Mouse (Mus musculus) hindbrain, postnatal 0 days (tissue): ENCODE measurements around the gene Wdr35. TPM values are rescaled to one million over a fixed set of nuclear protein-coding genes. Genes with fewer than 3 reads are reported as not detected.

Source experiments
- ATAC-seq: fragments of 200-750 bp; cut with Nextera tagmentation; 2 replicates; pipeline ENCODE4 v1.8.0; 2017; ENCODE audit warnings: mild to moderate bottlenecking, moderate TSS enrichment, moderate library complexity
- DNase-seq: peaks from one replicate; pipeline ENCODE4 v3.0.0-alpha.2; 2015; ENCODE audit warnings: low spot score
- H3K27ac ChIP-seq: fragments of 300-500 bp; sonication (generic); 2 replicates; pipeline ENCODE4 v1.5.1; 2014; ENCODE audit warnings: mild to moderate bottlenecking
- H3K27me3 ChIP-seq: fragments of 300-500 bp; sonication (generic); 2 replicates; pipeline ENCODE4 v1.6.1; 2014; ENCODE audit warnings: low read length, mixed read lengths; ENCODE audit not compliant: insufficient read depth
- H3K36me3 ChIP-seq: fragments of 300-500 bp; sonication (generic); 2 replicates; pipeline ENCODE4 v1.6.1; 2014; ENCODE audit warnings: low read length, mixed read lengths; ENCODE audit not compliant: insufficient read depth
- H3K4me1 ChIP-seq: fragments of 300-500 bp; sonication (generic); 2 replicates; pipeline ENCODE4 v1.6.1; 2014; ENCODE audit warnings: antibody characterized with exemption, low read length, mixed read lengths; ENCODE audit not compliant: insufficient read depth
- H3K4me2 ChIP-seq: fragments of 300-500 bp; sonication (generic); 2 replicates; pipeline ENCODE4 v1.6.1; 2014; ENCODE audit warnings: low read depth, mild to moderate bottlenecking, low read length, moderate library complexity, mixed read lengths
- H3K4me3 ChIP-seq: fragments of 300-500 bp; sonication (generic); 2 replicates; pipeline ENCODE4 v1.5.1; 2014; ENCODE audit warnings: low read length
- H3K9ac ChIP-seq: fragments of 300-500 bp; sonication (generic); replicated peaks from 2 replicates; pipeline ENCODE4 v1.6.1; 2014; ENCODE audit warnings: mild to moderate bottlenecking, low read length, moderate library complexity, mixed read lengths
- H3K9me3 ChIP-seq: fragments of 300-500 bp; sonication (generic); 2 replicates; pipeline ENCODE4 v1.6.1; 2016; ENCODE audit warnings: low read length, mixed read lengths
- CTCF ChIP-seq: IDR thresholded peaks from 2 replicates; pipeline ENCODE4 v1.5.1; 2016; ENCODE audit warnings: antibody characterized with exemption, control low read depth, low read depth
- WGBS: fragments of 180-500 bp; shearing (Covaris S2); extraction: QIAGEN DNeasy Blood & Tissue Kit; methylation state at CpG from one replicate; pipeline ENCODE4 v1.1.7; 2014; 5-methylcytosine and 5-hydroxymethylcytosine counted together
- polyA plus RNA-seq: library from polyadenylated mRNA; unstranded; fragments of >200 nt; fragmentation: Nextera tagmentation; extraction: Ambion mirVana; gene quantifications from 2 replicates; pipeline ENCODE4 v1.2.1, GENCODE M21; 2015
- total RNA-seq: library from RNA; depleted of rRNA; stranded (reverse); fragments of >200 nt; gene quantifications from 2 replicates; pipeline ENCODE4 v1.2.3, GENCODE M21; 2014

Wdr35 gene
- total and polyA plus RNA-seq, 2 experiments from 2014 or later: 13.2 to 20.3 TPM

GRCm38 (mm10) chr12:9033140-9033539 lies 59.4 kb downstream of the Wdr35 start:
- no peak for ATAC-seq
- Histone ChIP-seq H3K4me1 (peaks cover 5% of the 10 kb centered on the region; the same call in 1 of the 2 replicates), H3K27ac (no peak overlapping the region), H3K9ac (no peak overlapping the region), H3K4me3 (no peak overlapping the region), H3K36me3 (peaks cover under 1% of the 10 kb centered on the region; the same call in 1 of the 2 replicates), H3K4me2 (no peak overlapping the region), H3K9me3 (no peaks in the 10 kb centered on the region), H3K27me3 (no peaks in the 10 kb centered on the region)
- 0 out of 2 replicates have a peak, but pooled peaks have one; percentile 23 for TF ChIP-seq CTCF
- DNase-seq: peak; percentile 18

GRCm38 (mm10) chr12:9036409-9036808 lies 62.7 kb downstream of the Wdr35 start:
- Histone ChIP-seq H3K36me3 (no peaks in the 10 kb centered on the region), H3K4me2 (no peak overlapping the region), H3K4me3 (no peak overlapping the region), H3K27me3 (no peaks in the 10 kb centered on the region), H3K4me1 (no peaks in the 10 kb centered on the region), H3K27ac (no peak overlapping the region), H3K9me3 (no peaks in the 10 kb centered on the region), H3K9ac (no peak overlapping the region)
- WGBS: 76% methylated on average over 9 of the region's 9 CpGs
- no peak for TF ChIP-seq CTCF
- ATAC-seq: no peak
- DNase-seq: no peak

DNA sequence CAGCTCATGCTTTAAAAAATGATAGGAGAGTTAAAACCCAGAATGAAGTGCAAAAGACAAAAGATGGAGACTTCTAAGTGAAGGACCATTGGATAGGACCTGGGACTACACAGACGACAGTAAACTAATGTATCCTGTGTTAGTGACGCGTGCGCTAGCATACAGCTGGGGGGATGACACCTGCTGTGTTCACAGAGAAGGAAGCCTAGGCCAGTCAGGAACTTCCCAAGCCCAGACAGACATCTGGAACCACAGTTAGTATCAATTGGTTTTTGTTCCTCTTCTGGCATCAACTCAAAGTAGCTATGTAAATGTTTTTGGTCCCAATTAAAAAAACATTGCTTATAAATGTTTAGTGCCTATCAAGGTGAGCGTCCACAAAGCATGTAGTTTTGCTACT lies 66.5 kb downstream of the Wdr35 start:
- Histone ChIP-seq H3K27me3 (no peaks in the 10 kb centered on the region), H3K27ac (no peak overlapping the region), H3K9ac (no peak overlapping the region), H3K9me3 (no peaks in the 10 kb centered on the region), H3K4me2 (no peak overlapping the region), H3K4me1 (no peaks in the 10 kb centered on the region), H3K36me3 (no peaks in the 10 kb centered on the region), H3K4me3 (no peak overlapping the region)
- WGBS: 76% methylated on average over 5 of the region's 5 CpGs
- ATAC-seq: no peak
- TF ChIP-seq CTCF: no peak
- no peak for DNase-seq

- Histone ChIP-seq H3K9ac (no peak overlapping the region), H3K27me3 (no peaks in the 10 kb centered on the region), H3K27ac (no peak overlapping the region), H3K4me3 (no peak overlapping the region), H3K36me3 (no peaks in the 10 kb centered on the region), H3K4me2 (no peak overlapping the region), H3K9me3 (no peaks in the 10 kb centered on the region), H3K4me1 (no peaks in the 10 kb centered on the region)
- no peak for TF ChIP-seq CTCF
- ATAC-seq (no peak), DNase-seq (no peak)
- 79% methylated on average over 7 of the region's 7 CpGs for WGBS
These were observed 67.0 kb downstream of the Wdr35 start for GRCm38 (mm10) chr12:9040686-9041085.

GRCm38 (mm10) chr12:9042316-9042715 lies 68.6 kb downstream of the Wdr35 start:
- no peak overlapping the region for H3K27ac ChIP-seq
- no peak for TF ChIP-seq CTCF
- H3K36me3 ChIP-seq: no peaks in the 10 kb centered on the region
- ATAC-seq (no peak), DNase-seq (no peak)
- H3K9me3 ChIP-seq: no peaks in the 10 kb centered on the region
- no peak overlapping the region for H3K4me3 ChIP-seq
- H3K4me1 ChIP-seq: no peaks in the 10 kb centered on the region
- no peak overlapping the region for H3K4me2 ChIP-seq
- 61% methylated on average over 5 of the region's 5 CpGs for WGBS
- H3K9ac ChIP-seq: no peak overlapping the region
- no peaks in the 10 kb centered on the region for H3K27me3 ChIP-seq

- Histone ChIP-seq H3K4me1 (no peaks in the 10 kb centered on the region), H3K9me3 (no peaks in the 10 kb centered on the region), H3K4me3 (no peak overlapping the region), H3K9ac (no peak overlapping the region), H3K27ac (no peak overlapping the region), H3K36me3 (no peaks in the 10 kb centered on the region), H3K4me2 (no peak overlapping the region), H3K27me3 (no peaks in the 10 kb centered on the region)
- DNase-seq (no peak), ATAC-seq (no peak)
- WGBS: 91% methylated on average over 3 of the region's 3 CpGs
- no peak for TF ChIP-seq CTCF
These were observed 69.1 kb downstream of the Wdr35 start for GRCm38 (mm10) chr12:9042759-9043158.

DNA sequence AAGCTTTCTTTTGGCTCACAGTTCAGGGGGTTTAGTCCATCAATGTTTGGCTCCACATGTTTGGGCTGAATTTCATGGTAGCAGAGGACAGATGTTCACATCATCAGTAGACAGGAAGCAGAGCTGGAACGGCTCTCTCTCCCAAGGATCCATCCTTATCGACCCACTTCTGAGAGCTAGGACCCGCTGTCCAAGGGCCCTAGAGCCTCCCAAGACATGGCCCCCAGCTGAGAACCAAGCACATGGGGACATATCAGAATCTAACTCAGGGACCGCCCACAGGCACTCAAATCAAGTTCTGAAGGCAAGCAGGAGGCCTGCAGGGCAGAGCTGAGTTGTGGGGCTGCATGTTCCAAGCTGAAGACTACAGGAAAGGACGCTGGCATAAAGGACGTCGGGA lies 71.0 kb downstream of the Wdr35 start:
- WGBS: 95% methylated on average over 7 of the region's 7 CpGs
- Histone ChIP-seq H3K36me3 (no peaks in the 10 kb centered on the region), H3K4me3 (no peak overlapping the region)

More for the DNA sequence above, 71.0 kb downstream of the Wdr35 start:
- H3K9ac ChIP-seq: no peak overlapping the region
- ATAC-seq: no peak
- no peaks in the 10 kb centered on the region for H3K4me1 ChIP-seq
- DNase-seq: no peak
- no peaks in the 10 kb centered on the region for H3K27me3 ChIP-seq
- no peak overlapping the region for H3K4me2 ChIP-seq
- H3K9me3 ChIP-seq: no peaks in the 10 kb centered on the region
- TF ChIP-seq CTCF: no peak
- no peak overlapping the region for H3K27ac ChIP-seq
